Mouse (Mus musculus) hindbrain, embryonic 13.5 days (tissue): ENCODE data around the gene Adcy1. TPM values are rescaled to one million over a fixed set of nuclear protein-coding genes. Genes with fewer than 3 reads are reported as not detected.

Experiments used
- ATAC-seq: fragments of 200-750 bp; cut with Nextera tagmentation; 2 replicates; pipeline ENCODE4 v1.8.0; 2017; ENCODE audit warnings: moderate TSS enrichment; ENCODE audit not compliant: low FRiP score
- H3K27ac ChIP-seq: fragments of 300-500 bp; sonication (generic); 2 replicates; pipeline ENCODE4 v1.5.1; 2015; ENCODE audit warnings: inconsistent platforms, mild to moderate bottlenecking, moderate library complexity
- H3K27me3 ChIP-seq: fragments of 300-500 bp; sonication (generic); 2 replicates; pipeline ENCODE4 v1.6.1; 2015; ENCODE audit warnings: mild to moderate bottlenecking, inconsistent platforms
- H3K36me3 ChIP-seq: fragments of 300-500 bp; sonication (generic); 2 replicates; pipeline ENCODE4 v1.6.1; 2015; ENCODE audit warnings: mild to moderate bottlenecking, inconsistent platforms
- H3K4me1 ChIP-seq: fragments of 300-500 bp; sonication (generic); replicated peaks from 2 replicates; pipeline ENCODE4 v1.6.1; 2015; ENCODE audit warnings: inconsistent platforms
- H3K4me2 ChIP-seq: fragments of 300-500 bp; sonication (generic); 2 replicates; pipeline ENCODE4 v1.6.1; 2015; ENCODE audit warnings: inconsistent platforms, mild to moderate bottlenecking, moderate library complexity
- H3K4me3 ChIP-seq: fragments of 300-500 bp; sonication (generic); 2 replicates; pipeline ENCODE4 v1.5.1; 2015; ENCODE audit warnings: mild to moderate bottlenecking, inconsistent platforms
- H3K9ac ChIP-seq: fragments of 300-500 bp; sonication (generic); 2 replicates; pipeline ENCODE4 v1.6.1; 2015; ENCODE audit warnings: mild to moderate bottlenecking, inconsistent platforms
- H3K9me3 ChIP-seq: fragments of 300-500 bp; sonication (generic); 2 replicates; pipeline ENCODE4 v1.6.1; 2016; ENCODE audit warnings: inconsistent platforms
- WGBS: fragments of 180-500 bp; shearing (Covaris S2); methylation state at CpG from one replicate; pipeline ENCODE4 v1.1.7; 2015; 5-methylcytosine and 5-hydroxymethylcytosine counted together
- polyA plus RNA-seq: library from polyadenylated mRNA; unstranded; fragments of >200 nt; fragmentation: Nextera tagmentation; extraction: Ambion mirVana; gene quantifications from 2 replicates; pipeline ENCODE4 v1.2.1, GENCODE M21; 2015

Adcy1 gene
- polyA plus RNA-seq, 1 experiment from 2014 or later = 4.5 TPM

- no peaks in the 10 kb centered on the region for H3K9me3 ChIP-seq
- no peak overlapping the region for H3K9ac ChIP-seq
- H3K4me3 ChIP-seq = no peak overlapping the region
- 82% methylated on average over 3 of the region's 3 CpGs for WGBS
- ATAC-seq = no peak
- no peaks in the 10 kb centered on the region for H3K27me3 ChIP-seq
- no peak overlapping the region for H3K27ac ChIP-seq
- no peak overlapping the region for H3K4me2 ChIP-seq
- no peaks in the 10 kb centered on the region for H3K36me3 ChIP-seq
- peaks cover 25% of the 10 kb centered on the region for H3K4me1 ChIP-seq
These were observed 10.3 kb downstream of the Adcy1 start for GRCm38 (mm10) chr11:7073556-7073955.

- Histone ChIP-seq H3K4me1 (peaks cover 10% of the 10 kb centered on the region; the same call in 1 of the 2 replicates), H3K36me3 (no peaks in the 10 kb centered on the region), H3K9ac (no peak overlapping the region), H3K27ac (no peak overlapping the region), H3K4me2 (no peak overlapping the region), H3K9me3 (no peaks in the 10 kb centered on the region), H3K4me3 (no peak overlapping the region), H3K27me3 (no peaks in the 10 kb centered on the region)
- 86% methylated on average over 3 of the region's 3 CpGs for WGBS
- no peak for ATAC-seq
These were observed 13.2 kb downstream of the Adcy1 start for GRCm38 (mm10) chr11:7076510-7076909.

GRCm38 (mm10) chr11:7081893-7082292 is 18.6 kb downstream of the Adcy1 start:
- H3K36me3 ChIP-seq = no peaks in the 10 kb centered on the region
- ATAC-seq = no peak
- WGBS = 96% methylated on average over 1 of the region's 1 CpGs
- H3K27ac ChIP-seq = no peak overlapping the region
- no peak overlapping the region for H3K4me3 ChIP-seq
- no peak overlapping the region for H3K4me2 ChIP-seq
- no peaks in the 10 kb centered on the region for H3K9me3 ChIP-seq
- H3K4me1 ChIP-seq = no peaks in the 10 kb centered on the region
- no peak overlapping the region for H3K9ac ChIP-seq
- H3K27me3 ChIP-seq = no peaks in the 10 kb centered on the region

GRCm38 (mm10) chr11:7083911-7084310 is 20.6 kb downstream of the Adcy1 start:
- Histone ChIP-seq H3K4me3 (no peak overlapping the region), H3K9ac (no peak overlapping the region), H3K9me3 (no peaks in the 10 kb centered on the region), H3K4me1 (no peaks in the 10 kb centered on the region), H3K27me3 (no peaks in the 10 kb centered on the region), H3K27ac (no peak overlapping the region), H3K4me2 (no peak overlapping the region), H3K36me3 (no peaks in the 10 kb centered on the region)
- 97% methylated on average over 1 of the region's 1 CpGs for WGBS
- ATAC-seq = no peak

- no peak overlapping the region for H3K4me2 ChIP-seq
These were observed 21.9 kb downstream of the Adcy1 start for GRCm38 (mm10) chr11:7085184-7085583.

GRCm38 (mm10) chr11:7091120-7091519 is 27.8 kb downstream of the Adcy1 start:
- whole genome bisulfite sequencing = 94% methylated on average over 5 of the region's 5 CpGs
- Histone ChIP-seq H3K27ac (no peak overlapping the region), H3K27me3 (no peaks in the 10 kb centered on the region), H3K9me3 (peaks cover 4% of the 10 kb centered on the region), H3K4me2 (no peak overlapping the region), H3K36me3 (peaks cover 5% of the 10 kb centered on the region; the same call in 1 of the 2 replicates), H3K4me1 (no peaks in the 10 kb centered on the region), H3K9ac (no peak overlapping the region), H3K4me3 (no peak overlapping the region)
- no peak for ATAC-seq

More at GRCm38 (mm10) chr11:7085184-7085583, 21.9 kb downstream of the Adcy1 start:
- Histone ChIP-seq H3K4me1 (no peaks in the 10 kb centered on the region), H3K27me3 (no peaks in the 10 kb centered on the region), H3K36me3 (no peaks in the 10 kb centered on the region), H3K4me3 (no peak overlapping the region), H3K9ac (no peak overlapping the region), H3K9me3 (no peaks in the 10 kb centered on the region), H3K27ac (no peak overlapping the region)
- 91% methylated on average over 5 of the region's 5 CpGs for WGBS
- no peak for ATAC-seq

- WGBS = 96% methylated on average over 6 of the region's 6 CpGs
- H3K9ac ChIP-seq = no peak overlapping the region
- 0 out of 2 replicates have a peak, but pooled peaks cover under 1% of the 10 kb centered on the region for H3K4me1 ChIP-seq
- ATAC-seq = no peak
- no peak overlapping the region for H3K4me3 ChIP-seq
- peaks cover 5% of the 10 kb centered on the region; the same call in 1 of the 2 replicates for H3K36me3 ChIP-seq
- no peak overlapping the region for H3K4me2 ChIP-seq
- H3K27ac ChIP-seq = no peak overlapping the region
- no peaks in the 10 kb centered on the region for H3K27me3 ChIP-seq
- H3K9me3 ChIP-seq = peaks cover 4% of the 10 kb centered on the region
These were observed 31.6 kb downstream of the Adcy1 start for GRCm38 (mm10) chr11:7094844-7095243.

GRCm38 (mm10) chr11:7101674-7102073 is 38.4 kb downstream of the Adcy1 start:
- H3K4me3 ChIP-seq = no peak overlapping the region
- WGBS = 41% methylated on average over 6 of the region's 6 CpGs
- ATAC-seq = peak; percentile 56; the same call in 1 of the 2 replicates
- H3K4me1 ChIP-seq = peaks cover 29% of the 10 kb centered on the region
- peak overlapping the region; percentile 76 for H3K27ac ChIP-seq
- H3K36me3 ChIP-seq = peaks cover 4% of the 10 kb centered on the region; the same call in 1 of the 2 replicates
- H3K27me3 ChIP-seq = no peaks in the 10 kb centered on the region
- H3K9ac ChIP-seq = no peak overlapping the region
- H3K4me2 ChIP-seq = no peak overlapping the region
- no peaks in the 10 kb centered on the region for H3K9me3 ChIP-seq

GRCm38 (mm10) chr11:7102256-7103194 is 39.2 kb downstream of the Adcy1 start:
- Histone ChIP-seq H3K9ac (no peak overlapping the region), H3K36me3 (peaks cover 4% of the 10 kb centered on the region; the same call in 1 of the 2 replicates), H3K9me3 (no peaks in the 10 kb centered on the region), H3K4me1 (peaks cover 29% of the 10 kb centered on the region), H3K27ac (peak overlapping the region; percentile 76), H3K27me3 (no peaks in the 10 kb centered on the region), H3K4me3 (no peak overlapping the region), H3K4me2 (no peak overlapping the region)
- WGBS = 46% methylated on average over 14 of the region's 14 CpGs
- ATAC-seq = peak; percentile 60

GRCm38 (mm10) chr11:7105337-7105736 is 42.0 kb downstream of the Adcy1 start:
- Histone ChIP-seq H3K4me2 (no peak overlapping the region), H3K4me3 (no peak overlapping the region), H3K27me3 (no peaks in the 10 kb centered on the region), H3K36me3 (peaks cover 12% of the 10 kb centered on the region), H3K27ac (no peak overlapping the region), H3K9me3 (no peaks in the 10 kb centered on the region), H3K9ac (no peak overlapping the region), H3K4me1 (peaks cover 24% of the 10 kb centered on the region)
- no peak for ATAC-seq
- WGBS = 91% methylated on average over 8 of the region's 8 CpGs

GRCm38 (mm10) chr11:7109131-7109530 is 45.8 kb downstream of the Adcy1 start:
- Histone ChIP-seq H3K9me3 (no peaks in the 10 kb centered on the region), H3K27me3 (no peaks in the 10 kb centered on the region), H3K9ac (no peak overlapping the region), H3K4me2 (no peak overlapping the region), H3K27ac (no peak overlapping the region), H3K4me3 (no peak overlapping the region), H3K36me3 (peaks cover 12% of the 10 kb centered on the region), H3K4me1 (peaks cover 12% of the 10 kb centered on the region)
- no peak for ATAC-seq
- WGBS = 95% methylated on average over 4 of the region's 4 CpGs

- no peaks in the 10 kb centered on the region for H3K9me3 ChIP-seq
- H3K9ac ChIP-seq = no peak overlapping the region
- no peak for ATAC-seq
- H3K36me3 ChIP-seq = peaks cover 8% of the 10 kb centered on the region; the same call in 1 of the 2 replicates
- 80% methylated on average over 4 of the region's 4 CpGs for WGBS
- H3K4me3 ChIP-seq = no peak overlapping the region
- peaks cover 12% of the 10 kb centered on the region for H3K4me1 ChIP-seq
- H3K27me3 ChIP-seq = no peaks in the 10 kb centered on the region
- H3K4me2 ChIP-seq = no peak overlapping the region
- H3K27ac ChIP-seq = peak overlapping the region; percentile 18; the same call in 1 of the 2 replicates
These were observed 49.8 kb downstream of the Adcy1 start for GRCm38 (mm10) chr11:7113046-7113445.
